Mouse (Mus musculus) liver, adult (tissue): Measurements from ENCODE around the gene Plekha7.

Experiments
- GATA4 ChIP-seq: IDR thresholded peaks from 2 replicates; pipeline ENCODE4 v1.6.1; 2014; ENCODE audit warnings: mild to moderate bottlenecking, low read length; ENCODE audit not compliant: insufficient replicate concordance

Plekha7 gene

DNA sequence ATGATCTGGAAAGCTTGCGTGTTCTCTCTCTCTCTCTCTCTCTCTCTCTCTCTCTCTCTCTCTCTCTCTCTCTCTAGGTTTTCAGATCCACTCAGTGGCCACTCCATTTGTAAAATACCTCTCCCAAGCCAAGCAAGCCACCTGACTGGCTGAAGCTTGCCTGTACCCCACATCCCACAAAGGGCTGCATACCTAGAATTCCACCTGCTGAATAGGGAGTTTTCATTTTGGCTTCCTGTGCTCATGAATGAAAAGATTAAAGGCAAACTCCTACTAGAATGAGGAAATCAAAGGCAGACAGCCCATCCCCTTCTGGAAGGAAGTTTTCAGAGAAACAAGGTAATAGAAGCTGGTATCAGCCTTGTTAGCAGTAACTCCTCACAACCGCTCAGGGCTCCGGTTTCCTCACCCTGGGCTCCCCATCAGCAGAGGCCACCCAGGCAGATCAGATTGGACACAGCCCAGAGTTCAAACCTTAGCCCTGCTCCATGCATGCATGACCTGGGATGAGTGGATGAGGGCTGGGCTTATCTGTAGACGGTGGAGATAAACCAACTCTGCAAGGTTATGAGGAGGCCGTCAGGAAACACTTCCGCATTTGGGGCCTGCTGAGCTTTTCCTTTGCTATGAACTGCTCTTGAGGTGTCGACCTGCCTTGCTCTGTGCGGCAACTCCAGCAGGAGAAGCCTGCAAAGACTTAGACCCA is 111.0 kb downstream of the Plekha7 start:
- TF ChIP-seq GATA4 = no peak

DNA sequence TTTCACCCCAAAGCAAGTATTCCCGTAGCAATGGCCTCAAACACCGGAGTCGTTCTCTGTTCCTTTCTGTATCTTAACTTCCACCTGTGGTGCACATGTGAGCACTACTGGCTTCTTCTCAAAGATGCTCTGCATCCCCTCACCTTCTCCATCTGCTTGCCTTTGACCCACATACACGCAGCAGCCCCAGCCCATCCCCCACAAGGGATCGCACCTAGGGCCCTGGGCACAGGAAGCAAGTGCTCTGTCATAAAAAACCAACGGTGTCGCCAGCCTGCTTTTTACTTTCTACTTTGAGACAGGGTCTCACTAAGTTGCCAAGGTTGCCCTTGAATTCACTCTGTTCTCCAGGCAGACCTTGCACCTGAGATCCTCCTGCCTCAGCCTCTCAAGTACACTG is 113.2 kb downstream of the Plekha7 start:
- TF ChIP-seq GATA4 = no peak

DNA sequence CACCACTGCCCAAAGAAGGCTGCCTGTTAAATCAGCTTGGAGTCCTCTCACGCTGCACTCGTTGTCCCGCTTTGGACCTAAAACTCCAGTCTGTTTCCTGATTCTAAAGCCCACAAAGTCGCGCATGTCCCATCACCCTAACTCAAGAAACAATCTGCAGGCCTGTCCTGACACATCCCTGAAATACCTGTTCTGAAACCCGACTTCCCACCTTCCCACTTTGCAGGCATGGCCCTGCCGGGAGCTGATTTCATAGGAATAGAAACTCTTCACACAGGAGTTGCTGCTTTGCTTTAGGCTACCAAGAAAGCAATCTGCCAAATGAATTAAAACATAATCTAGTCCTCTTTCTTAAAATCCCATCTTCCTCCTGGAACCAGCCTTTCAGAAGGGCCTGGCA is 115.2 kb downstream of the Plekha7 start:
- no peak for TF ChIP-seq GATA4

DNA sequence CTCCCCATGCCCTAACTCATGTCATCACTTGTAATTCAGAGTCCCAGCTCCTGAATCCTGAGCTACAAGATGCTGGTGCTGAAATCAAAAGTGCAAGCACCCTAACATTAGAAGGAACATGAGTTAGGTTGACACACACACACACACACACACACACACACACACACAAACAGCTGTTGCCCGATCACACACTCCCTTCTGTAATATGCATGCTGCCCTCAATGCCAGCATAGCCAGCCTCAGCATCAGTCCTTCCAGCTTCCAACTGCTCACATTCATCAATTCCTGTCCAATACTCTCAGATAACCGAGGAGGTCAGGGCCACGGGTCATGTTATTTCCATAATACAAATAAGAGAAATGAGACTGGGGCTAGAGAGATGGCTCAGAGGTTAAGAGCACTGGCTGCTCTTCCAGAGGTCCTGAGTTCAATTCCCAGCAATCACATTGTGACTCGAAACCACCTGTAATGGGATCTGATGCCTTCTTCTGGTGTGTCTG is 116.0 kb downstream of the Plekha7 start:
- TF ChIP-seq GATA4 = no peak

DNA sequence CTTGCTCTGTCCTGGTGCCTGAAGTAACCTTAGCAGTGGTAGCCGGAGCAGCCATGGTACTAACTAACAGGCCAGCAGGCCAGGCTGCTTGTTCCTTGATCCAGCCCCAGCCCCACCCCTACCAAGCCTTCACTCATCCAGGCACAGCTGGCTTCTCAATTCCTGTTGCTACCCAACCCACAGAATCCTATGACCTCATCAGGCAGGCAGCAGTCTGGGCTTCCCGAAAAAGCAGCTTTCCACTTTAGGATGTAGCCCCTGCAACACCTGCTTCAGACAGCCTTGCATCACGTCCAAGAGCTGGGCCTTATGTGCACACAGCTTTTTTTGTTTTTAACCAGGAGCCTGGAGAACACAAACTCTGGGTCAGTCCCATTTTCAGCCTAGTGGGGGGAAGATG is 117.0 kb downstream of the Plekha7 start:
- TF ChIP-seq GATA4 = no peak

DNA sequence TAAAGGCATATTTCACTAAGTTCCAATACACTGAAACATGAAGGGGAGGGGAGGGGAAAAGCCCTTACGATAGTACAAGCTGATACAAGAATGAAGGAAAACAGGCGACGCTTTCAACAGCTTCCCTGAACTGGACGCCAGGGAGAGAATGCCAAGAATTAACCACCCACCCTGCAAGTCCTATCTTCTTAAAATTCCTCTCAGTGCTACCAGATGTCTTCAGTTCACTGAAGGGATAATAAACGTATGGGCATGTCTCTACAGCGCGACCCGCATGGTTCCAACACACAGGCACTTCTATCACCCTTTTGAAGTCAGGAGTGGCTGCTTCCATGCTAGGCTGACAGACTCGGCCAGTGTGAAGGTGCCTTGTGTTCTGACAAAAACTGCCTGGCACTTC is 118.5 kb downstream of the Plekha7 start:
- TF ChIP-seq GATA4 = no peak

DNA sequence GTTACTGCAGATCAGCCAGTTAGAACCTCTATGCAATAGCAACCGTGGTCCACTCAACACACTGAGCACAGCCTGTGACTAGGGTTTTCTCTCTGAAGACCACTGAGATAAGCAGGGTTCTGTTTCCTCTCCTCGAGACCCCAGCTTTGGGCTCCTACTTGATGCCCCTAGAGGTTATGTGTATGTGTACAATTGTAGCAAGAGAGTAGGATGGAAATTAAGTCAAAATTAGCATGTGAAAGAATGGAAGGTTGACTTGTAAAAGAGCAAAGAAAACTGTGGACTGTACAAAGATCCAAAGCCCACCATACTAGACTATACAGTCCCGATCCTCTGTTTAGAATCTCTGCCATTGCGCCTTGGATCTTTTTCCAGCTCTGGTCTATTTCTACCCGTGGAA is 119.8 kb downstream of the Plekha7 start:
- no peak for TF ChIP-seq GATA4

DNA sequence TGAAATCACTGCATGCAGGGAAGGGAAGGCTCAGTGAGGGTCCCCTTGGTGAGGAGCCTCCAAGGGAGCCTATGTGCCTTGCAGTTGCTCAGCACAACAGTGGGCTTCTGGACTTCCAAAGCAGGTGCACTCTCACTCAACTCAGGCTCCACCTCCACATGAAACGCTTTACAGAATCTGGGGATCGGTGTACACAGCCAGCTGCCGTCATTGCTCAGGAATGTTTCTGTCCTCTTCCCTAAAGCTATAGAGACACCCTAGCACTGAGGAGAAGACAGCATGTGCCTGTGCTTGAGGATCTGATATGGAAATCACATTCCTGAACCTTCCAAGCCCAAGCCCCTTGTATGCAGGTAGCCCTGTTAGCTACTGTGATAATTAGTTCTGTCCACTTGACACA is 120.7 kb downstream of the Plekha7 start:
- no peak for TF ChIP-seq GATA4

DNA sequence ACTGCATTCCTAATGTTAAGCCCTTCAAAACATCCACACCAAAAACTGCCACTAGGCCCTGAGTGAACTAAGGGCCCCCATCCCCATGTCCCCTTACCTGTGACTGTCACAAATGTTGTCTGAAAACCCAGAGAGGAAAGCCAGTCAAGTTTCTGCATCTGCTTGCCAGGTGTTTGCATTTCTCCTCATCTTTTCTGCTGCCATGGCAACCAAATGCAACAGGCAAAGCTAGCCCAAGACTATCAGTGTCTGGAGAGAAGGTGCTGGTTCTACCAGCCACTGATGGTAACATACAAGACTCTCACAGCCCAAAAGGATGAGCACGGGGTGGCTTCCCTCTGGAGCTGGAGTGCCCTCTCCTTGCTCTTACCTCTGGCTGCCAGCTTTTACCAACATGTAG is 121.3 kb downstream of the Plekha7 start:
- TF ChIP-seq GATA4 = no peak

DNA sequence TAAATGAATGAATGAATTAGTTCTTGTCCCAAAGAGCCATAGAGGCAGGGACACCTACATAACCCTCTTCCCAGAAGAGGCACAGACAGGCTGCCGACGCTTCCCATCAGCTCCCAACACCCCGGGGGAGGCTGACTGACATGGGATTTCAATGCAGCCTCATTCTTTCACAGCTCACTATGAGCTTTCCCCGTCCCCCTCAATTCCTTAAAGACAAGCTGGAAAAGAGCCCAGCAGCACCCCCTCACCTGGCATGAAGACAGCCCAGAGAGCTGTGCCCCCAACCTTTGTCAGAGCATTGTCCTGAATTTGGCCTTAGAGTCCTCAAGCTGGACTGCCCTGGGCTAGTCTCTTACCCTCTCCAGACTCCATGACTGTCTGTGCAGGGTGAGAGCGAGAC is 122.0 kb downstream of the Plekha7 start:
- no peak for TF ChIP-seq GATA4

DNA sequence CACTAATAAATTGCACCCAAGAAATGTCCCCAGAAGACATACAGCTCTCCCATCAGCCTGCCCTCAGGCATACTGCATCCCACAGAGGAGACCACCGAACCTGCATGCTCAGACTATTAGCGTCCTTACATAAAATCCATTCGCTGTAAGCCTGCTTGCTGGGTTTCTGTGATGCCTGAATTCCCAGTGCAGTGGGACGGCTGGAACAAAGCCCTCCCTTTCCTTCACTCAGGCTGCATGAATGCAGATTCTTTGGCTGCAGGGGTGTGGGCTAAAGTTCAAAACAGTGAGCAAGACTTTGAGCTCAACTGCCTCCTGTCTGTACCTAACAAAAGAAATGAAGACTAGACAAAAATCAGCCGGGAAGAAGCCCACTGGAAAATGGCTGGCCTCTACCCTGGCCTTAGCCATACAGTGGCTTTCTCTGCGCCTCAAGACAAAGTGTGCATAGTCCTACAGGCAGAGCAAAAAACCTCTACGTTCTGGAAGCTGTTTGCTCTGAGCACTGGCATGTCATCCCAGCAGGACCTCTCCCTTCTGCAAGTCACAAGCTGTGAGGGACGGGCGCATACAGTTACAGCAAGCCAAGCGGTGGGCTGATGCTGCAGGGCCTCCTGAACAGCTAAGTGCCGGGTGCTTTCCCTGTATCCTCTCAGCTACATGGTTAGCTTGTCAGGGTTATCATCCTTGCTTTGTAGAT is 123.7 kb downstream of the Plekha7 start:
- no peak for TF ChIP-seq GATA4

DNA sequence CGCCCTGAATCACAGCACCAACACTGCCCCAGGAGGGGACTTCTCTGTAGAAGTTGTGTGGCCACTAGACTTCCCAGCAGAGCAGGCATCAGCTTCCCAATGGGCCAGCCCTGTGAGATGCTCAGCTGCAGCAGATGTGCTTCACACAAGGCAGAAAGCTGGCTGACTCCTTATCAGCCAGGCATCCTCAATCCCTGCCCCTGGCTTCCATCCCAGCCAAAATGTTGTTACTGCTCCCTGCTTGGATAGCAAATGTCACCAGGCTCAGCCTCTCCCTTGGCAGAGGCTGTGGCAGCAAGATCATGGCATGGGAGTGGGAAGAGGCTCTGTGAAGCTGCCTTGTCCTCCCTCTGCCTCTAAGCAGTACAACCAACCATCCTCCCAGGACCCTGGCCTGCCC is 125.7 kb downstream of the Plekha7 start:
- no peak for TF ChIP-seq GATA4

DNA sequence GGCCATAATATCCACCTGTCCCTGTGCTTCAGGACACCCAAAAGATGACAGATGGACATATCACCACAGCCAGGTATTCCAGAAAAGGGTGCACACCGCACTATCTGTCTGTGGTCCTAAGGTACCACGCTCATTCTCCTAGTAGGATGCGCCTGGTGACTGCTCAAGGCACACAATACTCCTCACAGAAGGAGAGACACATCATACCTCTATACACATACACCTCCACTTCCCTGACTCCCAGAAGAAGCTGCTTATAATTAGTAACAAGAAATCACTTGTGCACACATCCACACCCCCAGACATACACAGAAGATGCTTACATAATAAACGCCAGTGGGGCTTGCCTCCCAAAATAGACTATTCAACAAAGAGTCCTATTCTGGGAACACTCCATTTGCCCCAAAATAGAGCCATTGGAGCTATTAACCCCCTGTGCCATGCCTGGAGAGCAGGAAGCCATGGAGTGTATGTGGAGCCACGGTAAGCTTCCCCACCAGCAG is 126.7 kb downstream of the Plekha7 start:
- TF ChIP-seq GATA4 = no peak

DNA sequence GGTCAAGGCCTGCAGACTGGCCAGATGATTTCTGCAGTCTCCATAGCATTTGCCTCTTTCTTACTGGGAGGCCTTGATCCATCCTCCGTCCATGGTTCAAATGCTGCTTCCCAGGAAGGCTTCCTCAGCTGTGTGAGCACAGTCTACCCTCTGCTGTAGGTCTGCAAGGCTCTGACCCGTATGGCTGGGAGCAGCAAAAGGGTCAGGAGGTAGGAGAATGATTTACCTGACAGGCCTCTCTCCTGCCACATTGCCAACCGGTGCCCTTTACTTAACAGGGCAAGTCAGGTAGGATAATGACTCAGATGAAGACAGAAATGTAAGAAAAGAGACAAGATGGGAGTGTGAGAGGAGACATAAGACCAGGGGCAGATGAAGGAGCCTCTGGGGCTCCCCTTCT is 129.3 kb downstream of the Plekha7 start:
- TF ChIP-seq GATA4 = no peak

DNA sequence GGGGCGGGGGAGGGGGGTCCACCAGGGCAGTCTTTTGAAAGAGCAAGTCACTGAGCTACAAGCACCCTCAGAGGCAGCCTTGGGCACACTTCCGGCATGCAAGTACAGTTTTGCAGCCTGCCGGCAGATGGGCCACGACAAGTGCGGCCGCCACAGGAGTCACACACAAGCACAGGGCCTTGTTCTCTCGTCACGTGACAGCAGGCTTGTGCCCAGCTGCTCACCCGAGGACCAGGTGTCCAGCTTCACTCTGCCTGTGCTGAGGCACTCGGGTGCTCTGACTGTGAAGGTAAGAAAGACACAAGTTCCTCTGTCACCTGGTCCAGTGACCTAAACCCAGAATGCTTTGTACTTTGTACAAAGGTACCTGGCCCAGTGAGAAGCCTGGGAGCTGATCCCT is 135.4 kb downstream of the Plekha7 start:
- no peak for TF ChIP-seq GATA4

DNA sequence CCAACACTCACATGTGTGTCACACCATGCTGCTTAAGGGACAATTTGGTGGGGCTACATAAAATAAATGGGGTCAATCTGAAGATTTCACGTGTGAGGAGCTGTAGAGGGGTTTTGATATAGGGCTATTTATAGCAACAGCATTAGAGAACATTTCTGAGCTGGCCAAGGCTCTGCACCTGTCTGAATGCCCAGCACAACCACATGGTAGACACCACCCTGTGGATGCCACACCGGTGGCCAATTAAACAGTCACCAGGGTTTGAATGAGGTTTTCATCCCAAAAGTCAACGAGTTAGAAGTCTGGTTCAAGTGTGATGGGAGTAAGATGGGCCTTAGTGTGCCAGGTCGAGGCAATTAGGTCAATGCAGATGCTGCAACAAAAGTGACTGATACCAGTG is 138.8 kb downstream of the Plekha7 start:
- TF ChIP-seq GATA4 = no peak

DNA sequence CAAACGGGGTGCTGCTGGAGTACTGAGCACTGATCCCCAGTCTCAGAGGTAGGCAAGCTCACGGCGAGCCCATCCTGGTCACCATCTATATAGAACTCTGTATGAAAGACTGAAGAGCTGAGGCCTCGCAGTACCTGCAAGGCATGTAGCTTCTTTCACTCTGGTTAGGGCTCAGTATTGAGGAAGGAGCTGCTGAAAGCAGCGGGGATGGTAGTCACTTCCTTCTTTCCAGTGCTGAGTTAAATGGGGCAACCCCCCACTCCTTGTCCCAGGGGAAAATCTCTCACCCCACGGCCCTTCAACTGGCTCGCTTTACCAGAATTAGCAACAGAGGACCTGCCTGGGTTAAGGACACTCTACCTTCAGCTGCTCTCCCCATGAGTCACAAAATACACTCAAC is 140.0 kb downstream of the Plekha7 start:
- TF ChIP-seq GATA4 = no peak

DNA sequence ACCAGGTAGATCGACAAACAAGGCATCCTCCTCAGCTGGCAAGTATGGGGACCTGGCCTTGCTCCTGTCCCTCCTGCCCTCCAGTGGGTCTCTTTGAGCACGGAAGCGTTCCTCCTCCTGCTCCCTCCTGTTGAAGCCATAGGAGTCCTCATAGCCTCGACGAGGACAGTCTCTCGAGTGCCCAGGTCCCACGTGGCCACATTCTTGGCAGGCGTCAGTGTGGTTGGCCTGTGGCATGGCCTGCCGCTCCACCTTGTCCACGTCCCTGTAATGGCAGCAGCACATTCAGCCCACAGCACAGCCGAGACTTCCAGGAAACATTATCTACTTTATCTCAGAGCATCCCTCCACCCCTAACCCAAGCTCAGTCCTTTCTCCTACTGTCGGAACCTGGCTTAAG is 143.9 kb downstream of the Plekha7 start:
- TF ChIP-seq GATA4 = no peak
